Mouse (Mus musculus) cerebellum, postnatal 36 days (tissue): ENCODE measurements around the gene Pou2f3.

ENCODE experiments used
- DNase-seq, 2 experiments: peaks; one replicate each; pipeline ENCODE4 v3.0.0; 2021 to 2022; ENCODE audit warnings: mixed read lengths in 2 of 2

Pou2f3 gene

DNA sequence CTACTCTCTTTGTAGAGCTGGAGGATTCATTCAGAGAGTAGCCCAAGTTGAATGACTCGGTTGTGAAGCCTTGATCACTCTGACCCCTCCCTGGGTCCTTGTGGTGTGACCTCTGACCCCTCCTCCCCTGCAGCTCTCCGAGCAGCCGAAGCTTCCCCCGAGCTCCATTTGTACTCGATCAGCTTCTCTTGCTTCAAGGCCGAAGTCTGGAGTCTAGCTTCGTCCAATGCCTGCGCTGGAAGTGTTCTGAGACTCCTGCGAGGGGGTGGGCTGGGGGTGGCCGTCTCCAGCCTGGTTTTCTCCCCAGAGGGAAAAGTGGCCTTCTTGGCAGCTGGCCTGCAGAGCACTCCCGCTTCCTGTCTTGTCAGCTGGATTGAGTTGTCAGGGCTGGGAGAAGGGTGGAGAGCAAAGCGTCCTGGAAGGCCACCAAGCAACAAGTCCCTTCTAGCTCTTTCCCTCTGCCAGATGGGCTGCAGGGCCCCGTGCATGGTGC is at the start of gene Pou2f3:
Pou2f3 (minus strand) TSS at position 180 of the 493 bp plus-strand sequence.
- DNase-seq = no peak

DNA sequence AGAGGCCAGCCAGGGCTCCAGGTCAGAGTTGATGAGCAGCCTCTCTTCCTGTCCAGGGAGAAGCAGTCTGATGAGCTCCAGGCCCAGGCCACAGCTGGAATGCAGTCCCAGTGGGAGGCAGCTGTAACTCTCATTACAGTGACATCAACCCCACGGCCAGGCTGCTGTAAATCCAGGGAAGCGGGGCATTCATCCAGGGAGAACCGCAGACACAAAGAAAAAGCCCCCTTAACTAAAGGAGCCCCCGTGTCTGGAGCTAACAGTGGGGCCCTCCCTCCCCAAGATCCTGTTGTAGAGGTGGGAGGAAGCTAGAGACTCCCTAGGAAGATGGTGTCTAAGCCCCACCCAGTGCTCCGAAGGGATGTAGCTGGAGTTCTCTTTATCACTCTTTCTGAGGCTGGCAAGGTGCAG is 43.1 kb upstream of the Pou2f3 start:
- DNase-seq = no peak

DNA sequence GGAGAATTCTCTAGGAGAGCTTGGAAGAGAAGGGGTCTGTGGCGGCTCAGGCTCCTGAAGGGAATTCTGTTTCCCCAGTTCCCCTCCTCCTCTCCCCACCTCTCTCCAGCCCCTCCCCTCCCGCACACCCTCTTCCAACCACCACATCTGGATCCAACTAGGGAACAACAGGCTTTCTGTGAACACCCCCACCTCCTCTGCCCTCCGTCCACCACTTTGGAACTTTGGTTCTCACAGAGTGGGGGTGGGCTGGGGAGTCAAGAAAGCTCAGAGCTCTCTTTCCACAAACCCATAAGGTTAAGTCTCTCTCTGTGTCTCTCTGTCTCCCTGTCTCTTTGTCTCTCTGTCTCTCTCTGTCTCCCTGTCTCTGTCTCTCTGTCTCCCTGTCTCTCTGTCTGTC is 42.6 kb upstream of the Pou2f3 start:
- DNase-seq = no peak

DNA sequence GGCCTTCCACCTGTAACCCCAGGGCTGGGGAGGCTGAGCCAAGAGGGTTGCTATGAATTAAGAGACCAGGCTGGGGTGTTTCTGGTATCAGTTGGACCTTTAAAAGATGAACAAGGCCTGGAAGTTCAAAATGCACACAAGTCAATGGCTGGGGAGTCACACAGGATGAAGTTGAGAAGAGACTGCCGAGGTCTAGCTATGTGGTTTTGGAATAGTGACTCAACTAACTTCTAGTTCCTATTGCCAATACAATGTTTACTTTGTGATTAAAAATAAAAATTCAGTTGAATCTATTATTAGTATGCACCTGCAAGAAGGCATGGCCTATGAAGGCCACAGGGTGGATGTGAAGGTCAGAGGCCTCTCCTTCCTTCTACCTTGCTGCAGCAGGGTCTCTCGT is 41.6 kb upstream of the Pou2f3 start:
- no peak for DNase-seq

DNA sequence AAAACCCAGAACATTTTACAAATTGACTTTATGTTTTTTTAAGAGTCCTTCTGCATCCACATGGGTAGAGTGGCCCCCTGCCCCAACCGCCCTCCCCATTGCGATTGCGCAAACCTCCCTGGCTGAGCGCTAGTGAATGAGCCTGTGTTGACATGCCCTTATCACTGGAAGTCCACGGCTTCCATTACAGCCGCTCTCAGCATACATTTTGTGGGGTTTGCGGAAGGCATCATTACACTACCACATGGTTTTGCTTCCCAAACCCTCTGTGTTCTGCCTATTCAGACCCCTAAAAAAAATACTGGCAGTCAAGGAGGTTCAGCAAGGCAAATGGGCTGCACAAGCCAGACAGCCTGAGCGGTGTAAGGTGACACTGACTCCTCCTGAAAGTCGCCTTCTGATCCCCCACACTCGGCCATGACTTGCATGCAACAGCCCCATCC is 36.6 kb upstream of the Pou2f3 start:
- no peak for DNase-seq

DNA sequence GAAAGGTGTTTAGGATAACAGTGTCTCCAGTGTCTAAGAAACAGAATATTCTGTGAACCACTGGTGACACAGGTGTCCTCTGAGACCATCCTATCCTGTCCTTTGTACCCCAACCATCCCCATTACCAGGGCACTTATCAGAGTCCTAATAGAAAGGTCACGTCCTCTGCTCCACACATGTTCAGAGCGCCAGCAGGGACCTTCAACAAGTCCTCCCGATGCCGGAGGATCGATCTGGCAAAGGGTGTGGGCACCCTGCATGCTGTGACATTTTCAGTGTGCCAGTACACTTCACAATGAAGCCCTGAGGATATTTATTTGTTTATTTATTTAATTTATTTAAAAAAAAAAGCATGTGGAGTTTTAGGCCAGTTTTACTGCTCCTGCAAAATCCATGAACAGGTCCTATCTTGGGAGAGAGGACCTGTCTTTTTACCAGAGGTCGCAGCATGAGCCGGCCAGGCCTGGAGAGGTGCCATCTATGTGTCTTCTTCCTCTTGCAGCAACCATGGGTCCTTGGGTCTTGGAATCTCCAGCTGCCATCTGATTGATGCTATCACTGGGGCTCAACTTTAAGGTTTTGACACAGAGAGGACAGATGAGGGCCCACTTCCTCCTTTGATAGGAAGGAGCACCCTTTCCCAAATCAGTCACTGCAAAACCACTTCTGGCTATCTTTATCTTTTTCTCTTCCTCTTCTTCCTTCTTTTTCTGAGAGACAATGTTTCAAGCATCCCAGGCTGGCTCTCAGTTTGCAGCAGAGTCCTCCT is 35.8 kb upstream of the Pou2f3 start:
- no peak for DNase-seq

DNA sequence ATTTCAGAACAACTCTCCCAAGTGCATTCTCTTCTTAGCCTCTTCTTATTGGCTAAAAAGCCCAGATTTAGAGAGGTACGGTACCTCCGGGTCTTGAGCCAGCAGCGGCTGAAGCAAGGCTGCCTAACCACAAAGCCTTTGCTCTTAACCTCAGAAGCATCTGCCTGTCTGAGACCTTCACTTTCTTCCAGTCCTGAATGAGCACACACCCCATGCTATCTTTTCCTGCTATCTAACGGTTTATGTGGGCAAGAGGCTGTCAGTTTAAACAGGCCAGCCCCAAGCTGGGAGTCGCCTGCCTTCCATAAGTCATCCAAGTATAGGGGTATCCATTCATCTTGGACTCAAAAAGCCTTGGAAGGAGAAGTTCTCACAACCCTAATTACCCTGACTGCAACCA is 32.3 kb upstream of the Pou2f3 start:
- DNase-seq = no peak

DNA sequence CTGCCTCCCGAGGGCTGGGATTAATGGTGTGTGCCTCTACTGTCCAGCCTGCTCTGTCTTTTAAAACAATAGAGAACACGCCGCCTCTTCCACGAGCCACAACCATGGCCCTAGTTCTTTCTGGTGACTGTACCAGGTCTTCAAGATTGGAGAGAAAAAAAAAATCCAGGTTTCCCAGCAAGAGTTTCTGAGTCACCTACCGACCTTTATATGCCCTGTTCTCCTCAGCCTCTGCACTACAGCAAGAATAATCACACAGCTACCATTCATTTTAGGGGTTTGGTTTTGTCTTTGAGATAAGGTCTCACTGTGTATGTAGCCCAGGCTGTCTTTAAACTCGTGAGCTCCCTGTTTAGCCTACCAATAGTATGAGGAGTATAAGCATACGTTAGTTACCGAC is 31.8 kb upstream of the Pou2f3 start:
- no peak for DNase-seq

DNA sequence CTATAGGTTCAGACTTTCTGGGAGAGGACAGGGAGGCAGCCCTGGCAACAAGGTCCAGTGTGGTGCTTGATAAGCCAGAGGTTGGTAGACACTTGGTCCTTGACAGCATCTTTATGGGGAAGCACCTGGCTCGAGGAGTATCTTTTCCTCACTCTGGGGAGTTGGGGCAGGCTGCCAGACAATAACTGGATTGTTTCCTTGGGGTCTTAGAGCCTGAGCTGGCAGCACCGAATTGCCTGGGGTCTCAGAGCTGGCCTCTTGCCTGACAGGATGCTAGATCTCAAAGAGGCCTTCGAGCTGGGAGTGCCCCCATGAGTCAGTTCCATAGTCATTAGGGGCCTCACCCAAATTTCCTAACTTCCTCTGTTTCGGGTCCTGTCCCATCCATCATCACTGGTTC is 31.1 kb upstream of the Pou2f3 start:
- no peak for DNase-seq

DNA sequence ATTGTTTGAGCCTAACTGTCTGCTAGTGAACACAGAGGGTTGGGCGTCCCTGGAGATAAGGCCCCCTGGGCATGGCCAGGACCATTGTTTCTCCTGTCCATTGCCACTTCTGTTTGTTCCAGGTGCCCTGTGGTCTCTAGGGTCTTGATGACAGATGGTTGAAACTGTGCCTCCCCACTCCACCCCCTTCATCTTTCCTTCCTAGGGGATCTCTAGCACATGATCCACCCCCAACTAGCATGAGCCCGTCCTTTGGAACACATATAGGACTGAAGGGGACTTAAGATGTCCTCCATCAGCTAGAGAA is 30.4 kb upstream of the Pou2f3 start:
- no peak for DNase-seq

DNA sequence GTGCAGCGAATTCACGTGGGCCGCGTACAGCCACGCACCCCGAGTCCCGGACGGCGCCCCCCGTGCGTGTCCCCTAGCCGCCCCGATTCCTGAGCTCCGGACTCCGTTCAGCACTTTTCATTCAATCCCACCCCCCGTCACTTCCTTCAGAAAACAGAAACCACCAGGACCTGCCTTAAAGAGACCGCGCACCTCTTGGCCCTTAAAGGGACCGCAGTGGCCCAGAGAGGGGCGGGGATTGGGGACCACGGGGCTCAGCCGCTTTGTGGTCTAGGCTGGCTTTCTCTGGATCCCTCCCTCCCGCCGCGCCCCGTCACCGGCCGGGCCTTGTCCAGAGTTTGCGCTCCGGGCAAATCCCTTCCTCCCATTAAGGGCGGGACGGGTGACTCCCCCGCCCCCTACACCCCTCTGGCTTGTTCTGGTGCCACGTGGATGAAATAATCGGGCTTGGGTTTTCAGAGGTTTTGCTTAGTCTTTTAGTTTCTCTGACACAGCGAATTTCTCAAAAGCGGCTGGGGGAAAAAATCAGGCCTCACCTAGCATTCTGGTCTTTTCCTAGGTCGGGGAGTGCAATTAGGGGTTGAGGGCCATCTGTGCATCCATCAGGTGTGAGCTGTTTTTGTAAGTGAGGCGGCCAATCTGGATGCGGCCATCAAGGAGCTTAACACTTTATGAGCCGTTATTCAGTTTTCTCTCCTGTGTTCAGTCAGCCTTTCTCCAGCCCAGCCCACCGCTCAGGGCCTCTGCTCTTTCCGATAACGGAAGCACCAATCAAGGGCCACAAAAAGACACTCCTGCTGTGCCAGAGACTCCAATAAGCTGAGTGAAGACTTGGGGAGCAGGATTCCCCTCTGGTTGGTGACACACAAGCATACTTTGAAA is 29.8 kb upstream of the Pou2f3 start, which contains the start of gene Oaf:
Oaf (minus strand) TSS at position 200 of the 882 bp plus-strand sequence.
- peak; percentile 12 to 29 for DNase-seq

DNA sequence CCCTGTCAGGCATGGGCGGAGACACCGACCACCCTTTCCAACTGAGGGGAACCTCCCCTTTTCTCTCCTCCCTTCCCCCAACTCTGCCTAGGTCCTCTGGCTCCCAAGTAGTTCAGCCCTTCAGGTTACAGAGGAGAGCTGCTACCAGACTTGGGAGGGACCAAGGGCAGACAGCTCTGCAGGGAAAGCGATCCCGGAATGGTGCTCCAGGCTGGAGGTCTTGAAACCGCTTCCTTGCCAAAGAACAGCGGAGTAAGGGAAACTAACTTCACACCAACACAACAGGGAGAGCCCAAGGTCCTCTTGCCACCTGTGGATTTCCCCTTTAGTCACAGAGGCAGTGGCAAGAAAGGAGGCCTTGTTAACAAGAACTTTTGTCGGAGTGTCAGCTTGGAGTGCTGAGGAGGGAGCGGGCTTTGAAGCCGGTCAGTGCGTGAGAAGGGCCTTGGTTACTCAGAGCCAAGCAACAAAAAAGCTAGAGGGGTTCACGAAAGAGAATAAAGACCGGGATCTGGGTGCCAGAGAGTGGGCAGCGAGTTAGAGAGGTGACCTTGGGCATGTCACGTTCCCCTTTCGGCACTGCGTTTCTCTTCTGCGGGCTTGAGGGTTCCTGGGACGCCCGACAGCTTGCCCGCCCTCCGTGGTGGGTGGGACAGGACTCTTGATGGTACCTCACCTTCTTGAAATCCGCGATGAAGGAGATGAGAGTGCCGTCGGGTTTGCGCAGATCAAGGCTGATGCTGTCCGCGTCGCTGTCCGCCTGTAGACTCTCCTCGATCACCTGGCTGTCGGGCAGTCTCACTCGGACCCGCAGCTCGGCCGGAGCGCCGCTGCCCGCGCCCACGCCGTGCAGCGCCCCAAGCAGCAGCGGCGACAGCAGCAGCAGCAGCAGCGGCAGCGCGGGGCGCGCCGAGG is 28.7 kb upstream of the Pou2f3 start:
- DNase-seq = no peak

DNA sequence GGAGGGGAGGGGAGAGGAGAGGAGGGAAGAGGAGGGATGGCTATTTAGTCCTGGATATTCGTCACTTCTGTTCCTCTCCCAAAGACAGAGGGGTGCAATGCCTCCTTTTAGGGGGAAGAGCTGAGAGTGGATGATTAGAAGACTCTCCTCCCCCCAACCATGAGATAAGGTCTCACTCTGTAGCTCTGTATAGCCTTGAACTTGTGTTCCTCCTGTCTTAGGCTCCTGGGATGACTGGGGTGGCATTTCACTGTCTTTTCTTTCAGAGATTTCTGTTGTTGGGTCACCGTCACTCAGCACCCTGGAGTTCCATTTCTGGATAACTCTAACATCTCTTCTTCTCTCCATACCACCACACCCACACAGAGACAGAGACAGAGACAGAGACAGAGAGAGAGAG is 28.0 kb upstream of the Pou2f3 start:
- no peak for DNase-seq

DNA sequence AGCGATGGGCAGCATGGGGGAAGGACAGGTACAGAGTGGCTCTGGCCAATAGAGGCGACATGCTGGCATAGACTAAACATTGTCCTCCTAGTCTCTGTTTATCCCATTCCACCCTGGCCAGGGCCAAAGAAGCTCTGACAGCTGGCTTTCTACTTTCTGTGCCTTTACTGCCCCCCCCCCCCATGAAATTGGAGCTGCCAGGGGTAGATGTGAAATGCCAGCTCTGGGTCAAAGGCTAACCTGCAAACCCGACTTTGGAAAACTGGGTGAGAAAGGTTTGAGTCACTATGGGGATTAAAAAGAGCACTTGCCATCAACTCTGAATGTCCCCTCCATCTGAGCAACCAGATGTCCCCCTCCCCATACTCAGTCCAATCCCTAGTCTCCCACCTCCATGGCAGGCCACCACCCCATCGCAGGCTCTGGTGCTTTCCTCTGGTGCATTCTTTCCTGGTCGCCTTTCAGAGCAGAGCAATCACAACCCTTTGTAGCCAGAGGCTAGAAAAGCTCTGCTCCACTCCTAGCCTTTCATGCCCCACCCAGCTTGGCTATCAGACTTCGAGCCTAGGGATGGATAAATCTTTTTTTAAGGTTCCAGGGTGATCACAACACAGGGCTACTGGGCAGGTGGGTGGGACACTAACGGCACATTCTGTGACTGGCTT is 27.1 kb upstream of the Pou2f3 start:
- no peak for DNase-seq

DNA sequence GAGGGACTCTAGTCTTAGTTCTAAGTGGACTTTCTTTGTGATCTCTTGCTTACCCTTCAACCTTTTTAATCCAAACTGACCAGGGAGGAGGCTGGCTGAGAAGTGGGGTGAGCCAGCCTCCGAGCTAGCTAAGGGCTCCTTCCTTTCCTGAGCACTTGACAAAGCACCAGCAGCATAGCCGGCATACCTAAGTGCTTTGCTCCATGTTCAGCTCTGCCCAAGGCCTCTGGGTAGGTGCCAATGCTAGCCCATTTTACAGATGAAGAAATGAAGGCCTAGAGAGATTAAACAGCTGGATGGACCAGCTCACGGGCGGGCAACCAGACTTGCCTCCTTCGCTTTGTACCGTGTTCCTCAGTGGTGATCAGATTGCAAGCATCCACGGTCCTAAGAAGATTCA is 26.4 kb upstream of the Pou2f3 start:
- no peak for DNase-seq

DNA sequence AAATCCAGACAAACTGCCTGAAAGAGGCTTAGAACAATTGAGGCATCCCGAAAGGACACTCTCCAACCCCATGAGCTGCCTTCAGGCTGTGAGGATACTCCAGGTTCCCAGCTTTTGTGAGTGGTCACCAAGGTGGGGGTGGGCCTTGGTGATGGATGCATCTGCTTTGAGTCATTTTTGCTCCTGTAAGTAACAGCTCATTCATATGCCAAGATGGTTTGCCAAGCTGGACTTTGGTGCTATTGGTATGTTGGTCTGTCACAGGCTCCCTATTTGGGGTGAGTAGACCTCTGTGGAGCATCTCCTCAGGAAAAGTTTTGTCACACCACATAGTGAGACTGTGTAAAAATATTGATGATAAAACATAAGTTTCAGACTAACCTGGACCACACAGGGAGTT is 25.9 kb upstream of the Pou2f3 start:
- no peak for DNase-seq

DNA sequence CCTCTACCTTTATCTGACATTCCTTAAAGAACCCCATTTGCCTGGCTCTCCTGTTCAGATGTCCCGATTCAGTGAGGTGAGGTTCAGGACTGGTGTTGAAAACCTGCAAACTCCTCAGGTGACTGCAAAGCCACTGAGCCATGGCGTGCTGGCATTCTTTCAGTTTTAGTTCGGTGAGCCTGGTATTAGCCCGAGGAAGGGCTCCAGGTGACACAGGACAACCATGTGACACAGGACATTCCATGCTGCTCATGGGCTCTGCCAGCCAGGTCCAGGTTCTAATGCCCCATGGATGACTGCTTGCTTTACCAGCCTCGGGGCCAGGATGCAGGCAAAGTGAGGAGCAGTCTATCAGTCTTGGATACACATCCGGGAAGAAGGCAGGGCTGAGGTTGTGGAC is 25.2 kb upstream of the Pou2f3 start:
- no peak for DNase-seq

DNA sequence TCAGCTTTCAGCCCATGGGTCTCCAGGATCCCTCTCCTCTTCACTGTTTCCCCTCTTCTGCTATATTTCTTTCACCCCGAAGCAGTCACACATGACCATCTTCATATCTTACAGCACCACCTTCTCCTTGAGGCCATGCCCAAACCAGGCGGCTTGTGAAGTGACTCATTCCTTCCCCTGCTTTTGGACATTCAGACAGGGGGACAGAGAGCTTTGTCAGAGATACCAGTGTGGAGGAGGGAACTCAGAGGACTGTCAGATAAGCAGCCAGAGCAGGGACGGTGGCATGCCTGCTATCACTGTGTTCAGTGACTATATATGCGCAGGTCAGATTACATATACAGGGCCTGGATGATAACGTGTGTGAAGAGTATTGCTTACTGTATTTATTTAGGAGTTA is 24.3 kb upstream of the Pou2f3 start:
- no peak for DNase-seq

DNA sequence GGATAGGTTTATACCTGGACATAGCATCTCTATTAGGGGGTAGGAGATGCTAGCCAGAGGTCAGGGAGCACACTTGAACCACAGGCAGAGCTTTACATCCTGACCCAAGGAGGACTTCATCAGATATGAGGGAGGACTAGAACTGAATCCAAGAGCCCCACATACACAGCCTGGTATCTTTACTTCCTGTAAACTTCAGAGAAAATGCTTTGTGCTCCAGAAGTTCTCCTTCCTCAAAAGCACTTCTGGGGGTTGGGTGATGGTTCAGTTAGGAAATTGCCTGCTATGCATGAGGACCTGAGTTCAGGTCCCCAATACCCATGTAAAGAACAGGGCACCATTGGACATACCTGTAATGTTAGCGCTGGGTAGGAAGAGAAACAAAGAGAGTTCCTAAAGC is 23.3 kb upstream of the Pou2f3 start:
- no peak for DNase-seq

DNA sequence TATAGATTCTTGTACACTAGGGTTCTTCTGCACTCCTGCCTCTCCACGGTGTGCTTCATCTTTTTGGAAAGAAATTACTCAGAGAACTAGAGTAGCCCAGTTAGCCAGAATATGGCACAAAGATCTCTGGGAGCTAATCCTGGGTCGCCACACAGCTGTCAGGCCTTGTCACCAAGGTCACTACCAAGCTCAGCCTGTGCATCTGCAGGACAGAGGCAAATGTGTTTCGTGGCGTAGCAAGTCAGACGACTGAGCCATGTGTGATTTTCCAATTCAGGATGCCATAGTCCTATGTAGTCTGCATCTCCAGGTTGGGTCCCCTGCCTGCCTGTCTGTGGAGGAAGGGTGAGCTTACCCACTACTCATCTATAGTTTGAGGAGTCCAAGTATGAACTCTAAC is 22.9 kb upstream of the Pou2f3 start:
- DNase-seq = no peak

DNA sequence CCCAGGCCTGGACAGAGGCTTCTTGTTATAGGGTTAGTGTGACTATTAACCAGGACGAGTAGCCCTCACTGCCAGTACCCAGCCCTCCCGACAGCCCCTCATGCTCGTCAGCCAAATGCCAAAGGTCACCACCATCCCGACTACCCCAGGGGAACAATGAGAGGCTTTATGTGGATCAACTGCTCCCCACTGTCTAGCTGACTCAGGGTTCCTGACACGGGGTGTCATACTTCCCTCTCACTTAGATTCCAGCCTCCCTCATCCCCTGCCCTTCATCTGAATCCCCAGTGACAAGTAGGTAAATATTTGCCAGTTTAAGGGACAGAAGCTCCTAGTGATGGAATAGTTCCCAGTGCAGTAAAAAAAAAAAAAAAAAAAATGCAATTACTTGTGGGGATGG is 22.1 kb upstream of the Pou2f3 start:
- DNase-seq = no peak

DNA sequence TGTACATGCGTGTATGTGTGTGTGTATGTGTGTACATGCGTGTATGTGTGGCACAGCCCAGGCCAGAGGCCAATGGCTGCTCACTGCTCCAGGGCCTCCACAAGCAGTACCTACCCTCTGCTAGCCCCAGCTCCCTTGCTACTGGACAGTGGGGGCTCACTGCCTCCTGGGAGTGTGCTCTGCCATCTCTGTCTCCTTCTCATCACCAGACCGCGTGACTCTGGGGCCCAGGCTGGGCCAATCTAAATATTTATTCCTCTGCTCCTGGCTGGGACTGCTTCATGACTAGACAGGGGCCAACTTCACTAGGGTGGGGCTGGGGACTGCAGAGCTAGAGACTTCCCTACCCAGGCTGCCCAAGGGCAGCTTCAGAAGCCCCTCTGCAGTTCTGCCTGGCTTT is 21.6 kb upstream of the Pou2f3 start:
- DNase-seq = no peak
